Mouse (Mus musculus): ENCODE results near the gene Napepld. TPM values are rescaled to one million over a fixed set of nuclear protein-coding genes. Genes with fewer than 3 reads are reported as not detected.
"Not testable (repeated sequence)": the region's sequence is repeated elsewhere in the genome, so short reads cannot be mapped to it uniquely, and the experiment has no call there.

The Napepld gene
- polyA plus RNA-seq, 1 experiment, result 14.4 TPM

- Histone ChIP-seq H3K4me1 (ENCODE audit: control insufficient read depth, insufficient read depth, low read length) (no peaks in the 10 kb centered on the region), H3K4me3 (ENCODE audit: control insufficient read depth, low read depth, low read length) (no peak overlapping the region), H3K27ac (ENCODE audit: control insufficient read depth, insufficient read depth, low read depth, low read length) (no peak overlapping the region; the same call in 1 of the 2 replicates), H3K27me3 (ENCODE audit: control insufficient read depth, insufficient read depth, low read length) (no peaks in the 10 kb centered on the region), H3K36me3 (ENCODE audit: control insufficient read depth, insufficient read depth, low read length) (no peaks in the 10 kb centered on the region; the same call in 1 of the 2 replicates)
- TF ChIP-seq CTCF (IDR thresholded peaks at IDR 0.05; ENCODE audit: control insufficient read depth, insufficient read depth, insufficient replicate concordance, low read depth, low read length) (no peak), POLR2A (IDR thresholded peaks at IDR 0.05; ENCODE audit: control insufficient read depth, low read depth, low read length) (no peak)
Observed at GRCm38 (mm10) chr5:21724872-21725271, 23.7 kb upstream of the Napepld start.

- H3K27ac ChIP-seq (ENCODE audit: control insufficient read depth, insufficient read depth, low read depth, low read length), result no peak overlapping the region
- TF ChIP-seq CTCF (IDR thresholded peaks at IDR 0.05; ENCODE audit: control insufficient read depth, insufficient read depth, insufficient replicate concordance, low read depth, low read length), result no peak
- no peak for TF ChIP-seq POLR2A (IDR thresholded peaks at IDR 0.05; ENCODE audit: control insufficient read depth, low read depth, low read length)
Observed at GRCm38 (mm10) chr5:21724427-21724826, 23.2 kb upstream of the Napepld start.

GRCm38 (mm10) chr5:21719209-21719608 lies 18.0 kb upstream of the Napepld start:
- H3K36me3 ChIP-seq (ENCODE audit: control insufficient read depth, insufficient read depth, low read length), result no peaks in the 10 kb centered on the region
- no peaks in the 10 kb centered on the region for H3K27me3 ChIP-seq (ENCODE audit: control insufficient read depth, insufficient read depth, low read length)
- no peak overlapping the region for H3K4me3 ChIP-seq (ENCODE audit: control insufficient read depth, low read depth, low read length)
- H3K27ac ChIP-seq (ENCODE audit: control insufficient read depth, insufficient read depth, low read depth, low read length), result no peak overlapping the region
- no peak for TF ChIP-seq POLR2A (IDR thresholded peaks at IDR 0.05; ENCODE audit: control insufficient read depth, low read depth, low read length)
- no peak for TF ChIP-seq CTCF (IDR thresholded peaks at IDR 0.05; ENCODE audit: control insufficient read depth, insufficient read depth, insufficient replicate concordance, low read depth, low read length)
- peaks cover 14% of the 10 kb centered on the region for H3K4me1 ChIP-seq (ENCODE audit: control insufficient read depth, insufficient read depth, low read length)

More at GRCm38 (mm10) chr5:21724427-21724826, 23.2 kb upstream of the Napepld start:
- Histone ChIP-seq H3K4me1 (ENCODE audit: control insufficient read depth, insufficient read depth, low read length) (no peaks in the 10 kb centered on the region), H3K4me3 (ENCODE audit: control insufficient read depth, low read depth, low read length) (no peak overlapping the region), H3K27me3 (ENCODE audit: control insufficient read depth, insufficient read depth, low read length) (no peaks in the 10 kb centered on the region), H3K36me3 (ENCODE audit: control insufficient read depth, insufficient read depth, low read length) (no peaks in the 10 kb centered on the region; the same call in 1 of the 2 replicates)

- Histone ChIP-seq H3K36me3 (ENCODE audit: control insufficient read depth, insufficient read depth, low read length) (no peaks in the 10 kb centered on the region), H3K27me3 (ENCODE audit: control insufficient read depth, insufficient read depth, low read length) (no peaks in the 10 kb centered on the region), H3K27ac (ENCODE audit: control insufficient read depth, insufficient read depth, low read depth, low read length) (no peak overlapping the region), H3K4me1 (ENCODE audit: control insufficient read depth, insufficient read depth, low read length) (peaks cover 14% of the 10 kb centered on the region), H3K4me3 (ENCODE audit: control insufficient read depth, low read depth, low read length) (peak overlapping the region; percentile 48)
- no peak for TF ChIP-seq CTCF (IDR thresholded peaks at IDR 0.05; ENCODE audit: control insufficient read depth, insufficient read depth, insufficient replicate concordance, low read depth, low read length)
- no peak for TF ChIP-seq POLR2A (IDR thresholded peaks at IDR 0.05; ENCODE audit: control insufficient read depth, low read depth, low read length)
Observed at GRCm38 (mm10) chr5:21718546-21718945, 17.4 kb upstream of the Napepld start.

GRCm38 (mm10) chr5:21717165-21717715 lies 16.0 kb upstream of the Napepld start:
- TF ChIP-seq POLR2A (IDR thresholded peaks at IDR 0.05; ENCODE audit: control insufficient read depth, low read depth, low read length) (no peak), CTCF (IDR thresholded peaks at IDR 0.05; ENCODE audit: control insufficient read depth, insufficient read depth, insufficient replicate concordance, low read depth, low read length) (no peak)
- no peaks in the 10 kb centered on the region for H3K27me3 ChIP-seq (ENCODE audit: control insufficient read depth, insufficient read depth, low read length)
- peak overlapping the region; percentile 7 for H3K27ac ChIP-seq (ENCODE audit: control insufficient read depth, insufficient read depth, low read depth, low read length)
- no peak overlapping the region for H3K4me3 ChIP-seq (ENCODE audit: control insufficient read depth, low read depth, low read length)
- H3K36me3 ChIP-seq (ENCODE audit: control insufficient read depth, insufficient read depth, low read length), result no peaks in the 10 kb centered on the region
- H3K4me1 ChIP-seq (ENCODE audit: control insufficient read depth, insufficient read depth, low read length), result peaks cover 14% of the 10 kb centered on the region

GRCm38 (mm10) chr5:21714447-21714846 lies 13.3 kb upstream of the Napepld start:
- TF ChIP-seq POLR2A (IDR thresholded peaks at IDR 0.05; ENCODE audit: control insufficient read depth, low read depth, low read length), result no peak
- Histone ChIP-seq H3K36me3 (ENCODE audit: control insufficient read depth, insufficient read depth, low read length) (no peaks in the 10 kb centered on the region), H3K27ac (ENCODE audit: control insufficient read depth, insufficient read depth, low read depth, low read length) (no peak overlapping the region), H3K4me3 (ENCODE audit: control insufficient read depth, low read depth, low read length) (no peak overlapping the region), H3K27me3 (ENCODE audit: control insufficient read depth, insufficient read depth, low read length) (no peaks in the 10 kb centered on the region), H3K4me1 (ENCODE audit: control insufficient read depth, insufficient read depth, low read length) (peaks cover 14% of the 10 kb centered on the region)

GRCm38 (mm10) chr5:21712127-21712715 lies 11.0 kb upstream of the Napepld start:
- H3K4me1 ChIP-seq (ENCODE audit: control insufficient read depth, insufficient read depth, low read length), result peaks cover 3% of the 10 kb centered on the region; the same call in 1 of the 2 replicates
- H3K4me3 ChIP-seq (ENCODE audit: control insufficient read depth, low read depth, low read length), result no peak overlapping the region
- no peaks in the 10 kb centered on the region for H3K27me3 ChIP-seq (ENCODE audit: control insufficient read depth, insufficient read depth, low read length)
- H3K27ac ChIP-seq (ENCODE audit: control insufficient read depth, insufficient read depth, low read depth, low read length), result peak overlapping the region; percentile 56
- TF ChIP-seq CTCF (IDR thresholded peaks at IDR 0.05; ENCODE audit: control insufficient read depth, insufficient read depth, insufficient replicate concordance, low read depth, low read length), result no peak
- 0 out of 2 replicates have a peak, but pooled peaks have one; percentile 31 for TF ChIP-seq POLR2A (IDR thresholded peaks at IDR 0.05; ENCODE audit: control insufficient read depth, low read depth, low read length)
- no peaks in the 10 kb centered on the region for H3K36me3 ChIP-seq (ENCODE audit: control insufficient read depth, insufficient read depth, low read length)

GRCm38 (mm10) chr5:21708011-21708410 lies 6.8 kb upstream of the Napepld start:
- H3K4me3 ChIP-seq (ENCODE audit: control insufficient read depth, low read depth, low read length); H3K27ac ChIP-seq (ENCODE audit: control insufficient read depth, insufficient read depth, low read depth, low read length); H3K36me3 ChIP-seq (ENCODE audit: control insufficient read depth, insufficient read depth, low read length); H3K27me3 ChIP-seq (ENCODE audit: control insufficient read depth, insufficient read depth, low read length); H3K4me1 ChIP-seq (ENCODE audit: control insufficient read depth, insufficient read depth, low read length): not testable (repeated sequence)

Measured in testis, adult 2 months (tissue).